Mouse (Mus musculus) heart, embryonic 11.5 days (tissue): ENCODE measurements at regions not wholly inside any gene's neighbourhood (a gene's known extent, or its start where the extent isn't known, plus 50 kb on each side); places are given as distances from the start of the nearest gene placed in this dataset.
"Not testable (repeated sequence)": the region's sequence is repeated elsewhere in the genome, so short reads cannot be mapped to it uniquely, and the experiment has no call there.

Experiments
- ATAC-seq: fragments of 200-750 bp; cut with Nextera tagmentation; replicated peaks from 2 replicates; pipeline ENCODE4 v1.8.0; 2017; ENCODE audit warnings: moderate library complexity; ENCODE audit not compliant: insufficient number of reproducible peaks, low FRiP score, low TSS enrichment
- H3K27ac ChIP-seq: fragments of 300-500 bp; sonication (generic); 2 replicates; pipeline ENCODE4 v1.5.1; 2014; ENCODE audit warnings: mild to moderate bottlenecking, low read depth, low read length
- H3K27me3 ChIP-seq: fragments of 300-500 bp; sonication (generic); 2 replicates; pipeline ENCODE4 v1.6.1; 2014; ENCODE audit warnings: mild to moderate bottlenecking, low read length, mixed read lengths; ENCODE audit not compliant: control insufficient read depth, insufficient read depth
- H3K36me3 ChIP-seq: fragments of 300-500 bp; sonication (generic); 2 replicates; pipeline ENCODE4 v1.6.1; 2014; ENCODE audit warnings: mild to moderate bottlenecking, low read length, moderate library complexity, mixed read lengths; ENCODE audit not compliant: control insufficient read depth, insufficient read depth
- H3K4me1 ChIP-seq: fragments of 300-500 bp; sonication (generic); 2 replicates; pipeline ENCODE4 v1.6.1; 2014; ENCODE audit warnings: low read length; ENCODE audit not compliant: control insufficient read depth, insufficient read depth
- H3K4me2 ChIP-seq: fragments of 300-500 bp; sonication (generic); 2 replicates; pipeline ENCODE4 v1.6.1; 2014; ENCODE audit warnings: mild to moderate bottlenecking, moderate library complexity
- H3K4me3 ChIP-seq: fragments of 300-500 bp; sonication (generic); 2 replicates; pipeline ENCODE4 v1.5.1; 2014; ENCODE audit warnings: low read depth, low read length
- H3K9ac ChIP-seq: fragments of 300-500 bp; sonication (generic); 2 replicates; pipeline ENCODE4 v1.6.1; 2014; ENCODE audit warnings: mild to moderate bottlenecking, low read depth, low read length, moderate library complexity
- H3K9me3 ChIP-seq: fragments of 300-500 bp; sonication (generic); replicated peaks from 2 replicates; pipeline ENCODE4 v1.6.1; 2016; ENCODE audit warnings: low read length; ENCODE audit not compliant: control insufficient read depth
- WGBS: fragments of 180-500 bp; shearing (Covaris S2); extraction: QIAGEN DNeasy Blood & Tissue Kit; methylation state at CpG from one replicate; pipeline ENCODE4 v1.1.7; 2014; ENCODE audit not compliant: insufficient replicate concordance; 5-methylcytosine and 5-hydroxymethylcytosine counted together

DNA sequence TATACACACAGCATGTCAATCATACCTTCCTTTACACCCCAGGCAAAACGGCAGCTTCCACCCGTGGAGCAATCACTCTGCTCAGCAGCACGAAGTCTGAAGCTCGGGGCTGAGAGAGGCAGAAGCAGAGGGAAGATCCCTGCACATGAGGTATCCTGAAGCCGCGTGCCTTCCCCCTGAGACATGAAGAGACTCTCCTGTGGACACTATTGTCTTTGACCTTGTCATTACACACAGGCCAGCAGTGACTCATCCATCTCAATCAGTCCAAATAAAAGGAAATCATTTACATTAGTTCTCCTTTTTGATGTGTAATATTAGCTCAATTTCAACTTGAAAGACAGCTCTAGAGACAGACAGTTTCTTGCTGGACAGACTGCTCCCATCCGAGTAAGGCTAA lies 228.4 kb upstream of the 1700012A03Rik start:
- 58% methylated on average over 7 of the region's 7 CpGs for WGBS
- H3K36me3 ChIP-seq = no peaks in the 10 kb centered on the region
- H3K9ac ChIP-seq = no peak overlapping the region
- no peak overlapping the region for H3K27ac ChIP-seq
- no peak overlapping the region for H3K4me2 ChIP-seq
- no peak overlapping the region for H3K4me3 ChIP-seq
- no peak for ATAC-seq
- H3K9me3 ChIP-seq = no peaks in the 10 kb centered on the region
- H3K27me3 ChIP-seq = no peaks in the 10 kb centered on the region
- no peaks in the 10 kb centered on the region for H3K4me1 ChIP-seq

DNA sequence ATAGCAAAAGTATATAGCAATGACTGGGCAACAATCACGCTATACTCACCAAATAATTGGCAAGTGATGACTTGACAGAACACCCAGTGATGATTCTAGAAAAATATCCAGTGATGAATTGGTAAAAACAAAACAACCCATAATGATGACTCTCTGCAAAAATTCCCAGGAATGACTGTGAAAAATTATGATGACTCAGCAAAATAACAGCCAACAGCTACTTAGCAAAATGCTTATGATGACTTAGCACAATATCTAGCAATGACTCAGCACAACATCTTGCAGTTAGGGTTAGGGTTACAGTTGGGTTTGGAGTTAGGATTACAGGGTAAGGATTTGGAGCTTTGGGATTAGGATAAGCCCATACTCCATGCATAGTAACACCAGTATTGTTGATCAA lies 232.4 kb upstream of the 1700012A03Rik start:
- Histone ChIP-seq H3K9ac (no peak overlapping the region), H3K4me1 (no peaks in the 10 kb centered on the region), H3K4me2 (no peak overlapping the region), H3K9me3 (no peaks in the 10 kb centered on the region), H3K27ac (no peak overlapping the region), H3K4me3 (no peak overlapping the region), H3K27me3 (no peaks in the 10 kb centered on the region), H3K36me3 (no peaks in the 10 kb centered on the region)
- WGBS = 93% methylated on average over 1 of the region's 1 CpGs
- ATAC-seq = no peak

DNA sequence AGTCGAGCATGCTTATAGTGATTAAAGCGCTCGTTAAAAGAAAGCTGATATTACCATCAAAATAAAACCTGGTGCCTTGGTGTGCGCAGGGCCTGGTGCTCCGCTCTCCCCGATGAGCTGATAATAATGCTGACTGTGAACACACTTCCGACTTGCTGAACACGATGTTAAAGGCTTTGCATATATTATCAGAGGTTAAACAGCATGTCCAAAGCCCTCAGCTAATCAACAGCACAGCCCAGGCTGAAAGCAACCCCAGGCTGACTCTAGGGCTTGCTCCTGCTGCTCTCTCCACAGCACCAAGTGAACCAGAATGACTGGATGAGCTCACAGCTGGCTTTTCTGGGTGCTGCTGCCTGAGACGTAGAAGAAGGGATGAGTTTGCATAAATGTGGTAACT lies 238.2 kb upstream of the 1700012A03Rik start:
- Histone ChIP-seq H3K4me1 (0 out of 2 replicates have a peak, but pooled peaks cover 5% of the 10 kb centered on the region), H3K4me2 (no peak overlapping the region), H3K4me3 (no peak overlapping the region), H3K27ac (no peak overlapping the region), H3K27me3 (no peaks in the 10 kb centered on the region), H3K9me3 (no peaks in the 10 kb centered on the region), H3K36me3 (no peaks in the 10 kb centered on the region), H3K9ac (no peak overlapping the region)
- no peak for ATAC-seq
- 63% methylated on average over 9 of the region's 9 CpGs for WGBS

DNA sequence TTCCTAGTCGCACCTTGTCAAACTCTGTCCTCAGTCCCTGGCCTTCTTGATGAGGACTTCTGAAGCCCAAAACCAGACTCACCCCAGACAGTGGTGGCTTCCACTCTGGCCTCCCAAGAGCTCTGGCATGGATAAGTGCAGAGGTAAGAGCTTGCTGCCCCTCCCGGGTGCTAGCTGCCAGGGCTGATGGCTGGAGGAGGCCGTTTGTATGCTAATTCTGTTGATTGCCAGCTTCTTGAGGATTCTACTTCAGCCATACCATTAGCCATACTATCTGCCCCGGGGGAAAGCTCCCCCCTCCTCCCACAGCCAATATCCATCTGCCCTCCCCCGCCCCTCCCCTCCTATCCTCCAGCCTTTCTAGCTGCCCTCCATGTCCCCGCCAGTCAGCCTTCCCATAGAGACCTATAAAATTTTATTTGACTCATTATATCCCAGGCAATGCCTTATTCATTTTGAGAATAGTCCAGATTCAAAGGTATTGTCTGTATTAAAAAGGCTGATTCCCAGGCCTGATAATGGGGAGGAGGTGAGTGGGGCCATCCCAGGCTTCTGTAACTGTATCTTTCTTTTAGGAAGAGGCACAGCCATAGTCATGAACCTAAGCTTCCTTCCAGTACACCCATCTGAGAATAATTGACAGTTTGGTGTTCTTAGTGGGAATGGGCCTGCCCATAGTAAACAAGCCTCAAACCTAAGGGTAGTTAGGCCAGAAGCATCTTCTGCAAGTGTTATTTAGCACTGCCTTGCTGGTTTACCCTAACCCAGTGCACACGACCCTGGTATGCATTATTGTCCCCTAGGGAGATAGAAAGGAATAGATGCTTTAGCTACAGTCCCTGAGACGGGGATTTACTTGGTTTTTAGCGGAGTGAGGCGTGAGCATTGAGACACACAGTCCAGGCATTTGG lies 239.2 kb upstream of the 1700012A03Rik start:
- 62% methylated on average over 10 of the region's 10 CpGs for WGBS
- H3K27ac ChIP-seq = no peak overlapping the region
- H3K4me1 ChIP-seq = 0 out of 2 replicates have a peak, but pooled peaks cover 5% of the 10 kb centered on the region
- H3K9me3 ChIP-seq = no peaks in the 10 kb centered on the region
- ATAC-seq = no peak
- H3K4me3 ChIP-seq = no peak overlapping the region
- H3K9ac ChIP-seq = no peak overlapping the region
- H3K27me3 ChIP-seq = no peaks in the 10 kb centered on the region
- H3K4me2 ChIP-seq = no peak overlapping the region
- H3K36me3 ChIP-seq = no peaks in the 10 kb centered on the region

DNA sequence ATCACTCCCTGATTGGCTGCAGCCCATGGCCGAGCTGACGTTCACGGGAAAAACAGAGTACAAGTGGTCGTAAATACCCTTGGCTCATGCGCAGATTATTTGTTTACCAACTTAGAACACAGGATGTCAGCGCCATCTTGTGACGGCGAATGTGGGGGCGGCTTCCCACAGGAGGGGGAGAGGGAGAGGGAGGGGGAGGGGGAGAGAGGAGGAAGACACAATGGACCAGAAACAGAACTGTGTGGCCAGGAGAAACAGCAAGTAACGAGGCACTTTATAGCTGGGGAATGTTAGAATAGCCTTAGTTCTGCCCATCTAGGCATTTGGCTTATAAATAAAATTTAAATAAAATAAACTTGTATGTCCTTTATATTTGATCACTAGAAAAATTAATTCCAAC lies 240.7 kb upstream of the Podxl start:
- ATAC-seq, H3K4me1 ChIP-seq, H3K9me3 ChIP-seq, H3K4me3 ChIP-seq, H3K9ac ChIP-seq, H3K4me2 ChIP-seq, H3K36me3 ChIP-seq, H3K27ac ChIP-seq, H3K27me3 ChIP-seq: not testable (repeated sequence)
- 72% methylated on average over 5 of the region's 10 CpGs for WGBS

DNA sequence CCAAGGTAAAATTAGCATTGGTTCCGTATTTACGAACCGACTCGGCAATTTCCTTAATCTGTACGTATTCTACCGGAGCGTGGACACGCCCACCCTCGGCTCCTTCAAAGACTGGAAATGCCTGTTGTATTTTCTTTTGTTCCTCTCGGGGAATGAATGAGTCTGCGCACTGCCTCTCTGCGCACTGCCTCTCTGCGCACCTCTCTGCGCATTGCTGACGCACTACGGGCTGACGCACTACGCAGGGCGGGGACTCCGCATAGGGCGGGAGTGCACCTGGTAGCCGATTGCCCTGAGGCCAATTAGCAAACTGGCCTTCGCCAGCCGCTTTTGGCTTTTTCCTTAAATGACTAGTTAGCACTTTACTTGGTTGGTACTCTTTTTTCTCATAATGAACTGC lies 239.4 kb upstream of the Podxl start:
- H3K9me3 ChIP-seq, H3K9ac ChIP-seq, H3K4me1 ChIP-seq, ATAC-seq, H3K36me3 ChIP-seq, H3K4me2 ChIP-seq, H3K27ac ChIP-seq, H3K27me3 ChIP-seq, H3K4me3 ChIP-seq: not testable (repeated sequence)
- whole genome bisulfite sequencing = 59% methylated on average over 12 of the region's 24 CpGs

DNA sequence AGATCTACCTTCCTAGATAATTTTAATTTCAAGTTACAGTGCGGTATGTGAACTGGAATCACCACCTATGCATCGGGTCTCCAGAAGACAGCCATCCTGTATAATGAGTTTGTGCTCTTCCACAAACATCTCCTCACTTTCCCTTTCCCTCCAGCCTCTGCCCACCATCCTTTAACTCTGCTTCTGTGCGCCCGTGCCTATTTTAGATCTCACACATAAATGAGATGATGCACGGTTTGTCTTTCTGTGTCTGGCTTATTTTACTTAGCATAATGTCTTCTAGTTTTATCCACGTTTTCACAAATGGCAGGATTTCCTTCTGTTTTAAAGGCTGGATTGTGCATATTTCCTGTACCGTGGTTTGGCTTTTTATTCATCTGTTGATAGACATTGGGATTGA lies 227.8 kb upstream of the Podxl start:
- Histone ChIP-seq H3K4me3 (no peak overlapping the region), H3K9ac (no peak overlapping the region), H3K27ac (no peak overlapping the region), H3K36me3 (no peaks in the 10 kb centered on the region), H3K4me1 (no peaks in the 10 kb centered on the region), H3K4me2 (no peak overlapping the region), H3K9me3 (0 out of 2 replicates have a peak, but pooled peaks cover 2% of the 10 kb centered on the region), H3K27me3 (no peaks in the 10 kb centered on the region)
- 75% methylated on average over 7 of the region's 7 CpGs for WGBS
- ATAC-seq = no peak

DNA sequence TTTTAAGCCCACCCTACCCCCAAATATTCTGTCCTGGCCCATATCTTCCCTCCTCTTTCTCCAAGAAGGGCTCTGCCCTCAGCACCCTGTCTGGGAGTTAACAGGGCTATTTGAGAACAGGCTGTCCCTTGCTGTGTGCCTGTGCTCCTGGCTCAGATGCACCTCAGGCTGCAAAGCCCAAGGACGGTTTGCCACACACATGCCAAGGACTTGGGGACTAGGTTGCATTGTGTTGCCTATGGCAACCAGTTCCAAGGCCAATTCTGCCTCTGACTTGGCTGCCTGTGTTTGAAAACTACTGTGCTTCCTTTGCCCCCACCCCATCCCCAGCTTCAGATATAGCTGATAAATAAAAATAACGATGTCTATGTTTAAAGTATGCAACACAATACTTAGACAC lies 227.1 kb upstream of the Podxl start:
- H3K4me2 ChIP-seq = no peak overlapping the region
- no peaks in the 10 kb centered on the region for H3K4me1 ChIP-seq
- H3K9ac ChIP-seq = no peak overlapping the region
- no peak overlapping the region for H3K4me3 ChIP-seq
- ATAC-seq = no peak
- no peaks in the 10 kb centered on the region for H3K27me3 ChIP-seq
- no peaks in the 10 kb centered on the region for H3K36me3 ChIP-seq
- 68% methylated on average over 2 of the region's 2 CpGs for WGBS
- H3K9me3 ChIP-seq = 0 out of 2 replicates have a peak, but pooled peaks cover 2% of the 10 kb centered on the region
- no peak overlapping the region for H3K27ac ChIP-seq

DNA sequence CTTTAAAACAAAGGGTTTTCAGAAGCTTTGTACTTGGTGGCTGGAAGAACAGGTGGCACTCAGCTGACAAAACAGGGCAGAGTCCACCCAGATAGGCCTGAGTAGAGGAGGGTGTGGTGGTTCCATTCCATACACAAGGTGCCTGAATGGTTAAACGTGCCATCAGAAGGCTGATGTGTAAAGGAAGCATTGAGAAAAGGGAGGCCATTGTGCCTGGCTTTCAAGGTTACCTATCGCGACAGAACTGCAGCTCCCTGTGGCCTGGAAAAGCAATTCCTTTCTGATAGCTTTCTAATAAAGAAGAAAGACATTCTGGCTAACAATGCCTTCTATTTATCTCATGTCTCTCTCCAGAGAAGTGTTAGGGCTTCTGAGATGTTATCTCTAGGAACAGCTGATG lies 213.1 kb upstream of the Podxl start:
- Histone ChIP-seq H3K9me3 (peaks cover 4% of the 10 kb centered on the region; the same call in 1 of the 2 replicates), H3K27me3 (no peaks in the 10 kb centered on the region), H3K4me2 (no peak overlapping the region), H3K36me3 (no peaks in the 10 kb centered on the region), H3K4me1 (no peaks in the 10 kb centered on the region), H3K27ac (no peak overlapping the region), H3K9ac (no peak overlapping the region), H3K4me3 (no peak overlapping the region)
- 43% methylated on average over 3 of the region's 3 CpGs for WGBS
- no peak for ATAC-seq
